Mouse (Mus musculus) forebrain, embryonic 14.5 days (tissue): ENCODE results near the gene Apln. TPM values are rescaled to one million over a fixed set of nuclear protein-coding genes. Genes with fewer than 3 reads are reported as not detected.

Experiments
- ATAC-seq: fragments of 200-750 bp; cut with Nextera tagmentation; 2 replicates; pipeline ENCODE4 v1.8.0; 2017; ENCODE audit warnings: mild to moderate bottlenecking, moderate library complexity
- DNase-seq: peaks from one replicate; pipeline ENCODE4 v3.0.0-alpha.2; 2015; ENCODE audit warnings: low spot score
- H3K27ac ChIP-seq: fragments of 300-500 bp; sonication (generic); 2 replicates; pipeline ENCODE4 v1.5.1; 2014; ENCODE audit warnings: low read depth, mild to moderate bottlenecking, control low read depth, low read length, moderate library complexity
- H3K27me3 ChIP-seq: fragments of 300-500 bp; sonication (generic); replicated peaks from 2 replicates; pipeline ENCODE4 v1.6.1; 2014; ENCODE audit warnings: low read length, control low read depth, mixed read lengths; ENCODE audit not compliant: control insufficient read depth, insufficient read depth
- H3K36me3 ChIP-seq: fragments of 300-500 bp; sonication (generic); 2 replicates; pipeline ENCODE4 v1.6.1; 2014; ENCODE audit warnings: low read length, control low read depth; ENCODE audit not compliant: control insufficient read depth, insufficient read depth
- H3K4me1 ChIP-seq: fragments of 300-500 bp; sonication (generic); 2 replicates; pipeline ENCODE4 v1.6.1; 2014; ENCODE audit warnings: antibody characterized with exemption, low read length, control low read depth; ENCODE audit not compliant: control insufficient read depth, insufficient read depth
- H3K4me2 ChIP-seq: fragments of 300-500 bp; sonication (generic); 2 replicates; pipeline ENCODE4 v1.6.1; 2014; ENCODE audit warnings: mild to moderate bottlenecking, control low read depth, low read length
- H3K4me3 ChIP-seq: fragments of 300-500 bp; sonication (generic); 2 replicates; pipeline ENCODE4 v1.5.1; 2014; ENCODE audit warnings: low read depth, low read length, control low read depth
- H3K9ac ChIP-seq: fragments of 300-500 bp; sonication (generic); 2 replicates; pipeline ENCODE4 v1.6.1; 2014; ENCODE audit warnings: mild to moderate bottlenecking, low read length, control low read depth, moderate library complexity
- H3K9me3 ChIP-seq: fragments of 300-500 bp; sonication (generic); replicated peaks from 2 replicates; pipeline ENCODE4 v1.6.1; 2016; ENCODE audit warnings: low read length, control low read depth, mixed read lengths; ENCODE audit not compliant: control insufficient read depth
- WGBS: fragments of 180-500 bp; shearing (Covaris S2); extraction: QIAGEN DNeasy Blood & Tissue Kit; methylation state at CpG from one replicate; pipeline ENCODE4 v1.1.7; 2014; 5-methylcytosine and 5-hydroxymethylcytosine counted together
- polyA plus RNA-seq: library from polyadenylated mRNA; unstranded; fragments of >200 nt; fragmentation: Nextera tagmentation; extraction: Ambion mirVana; gene quantifications from 2 replicates; pipeline ENCODE4 v1.2.1, GENCODE M21; 2014

Apln gene
- polyA plus RNA-seq = 2.4 and 3.5 TPM in 2 replicates

- no peak within 1 kb of the TSS for H3K27ac ChIP-seq
- WGBS = 29% methylated on average over 73 of the region's 73 CpGs
- peak; percentile 79 for ATAC-seq
Observed at GRCm38 (mm10) chrX:48034144-48035113, at the start of gene Apln. TSS of gene Apln (minus strand) at chrX:48034853.

GRCm38 (mm10) chrX:48082364-48082763 is 47.7 kb upstream of the Apln start:
- DNase-seq (no peak), ATAC-seq (no peak)
- Histone ChIP-seq H3K9me3 (no peaks in the 10 kb centered on the region), H3K4me2 (no peak overlapping the region), H3K27ac (no peak overlapping the region), H3K4me3 (no peak overlapping the region), H3K27me3 (no peaks in the 10 kb centered on the region), H3K36me3 (no peaks in the 10 kb centered on the region), H3K9ac (no peak overlapping the region), H3K4me1 (no peaks in the 10 kb centered on the region)
- 66% methylated on average over 5 of the region's 5 CpGs for WGBS

More at GRCm38 (mm10) chrX:48034144-48035113, at the start of gene Apln:
- Histone ChIP-seq H3K27me3 (no peaks in the 10 kb centered on the region), H3K9ac (peak within 1 kb of the TSS; percentile 56), H3K4me3 (peak within 1 kb of the TSS; percentile 39), H3K4me1 (no peaks in the 10 kb centered on the region), H3K36me3 (no peaks in the 10 kb centered on the region), H3K9me3 (no peaks in the 10 kb centered on the region), H3K4me2 (peak within 1 kb of the TSS; percentile 65)
- peak; percentile 38 for DNase-seq

- Histone ChIP-seq H3K4me3 (no peak overlapping the region), H3K27ac (no peak overlapping the region), H3K4me1 (no peaks in the 10 kb centered on the region), H3K27me3 (no peaks in the 10 kb centered on the region), H3K9ac (no peak overlapping the region), H3K36me3 (no peaks in the 10 kb centered on the region), H3K4me2 (no peak overlapping the region), H3K9me3 (no peaks in the 10 kb centered on the region)
- peak; percentile 5 for DNase-seq
- ATAC-seq = no peak
- 86% methylated on average over 4 of the region's 4 CpGs for WGBS
Observed at GRCm38 (mm10) chrX:48076806-48077425, 42.3 kb upstream of the Apln start.

DNA sequence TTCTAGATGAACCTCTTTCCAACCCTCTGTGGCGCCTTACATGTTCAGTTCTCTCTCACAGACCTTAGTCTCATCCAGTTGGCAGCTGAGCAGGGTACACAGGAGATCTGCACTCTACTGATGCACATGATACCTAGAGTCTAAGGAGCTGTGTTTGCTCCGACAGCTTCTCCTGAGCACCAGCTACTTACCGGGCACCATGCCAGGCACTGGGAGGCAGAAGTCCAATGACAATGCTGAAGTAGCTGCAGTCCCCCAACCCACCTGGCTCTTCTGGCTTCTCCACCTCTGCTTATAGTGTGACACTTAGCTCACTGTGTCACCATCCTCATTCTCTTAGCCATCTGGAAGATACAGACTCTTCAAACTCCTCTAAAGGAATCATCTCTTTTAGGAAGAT is 40.0 kb upstream of the Apln start:
- 80% methylated on average over 3 of the region's 3 CpGs for WGBS
- Histone ChIP-seq H3K27me3 (no peaks in the 10 kb centered on the region), H3K27ac (no peak overlapping the region), H3K9me3 (no peaks in the 10 kb centered on the region), H3K4me1 (no peaks in the 10 kb centered on the region), H3K9ac (no peak overlapping the region), H3K4me2 (no peak overlapping the region), H3K36me3 (no peaks in the 10 kb centered on the region), H3K4me3 (no peak overlapping the region)
- no peak for ATAC-seq
- no peak for DNase-seq

- H3K9ac ChIP-seq = no peak overlapping the region
- ATAC-seq (no peak), DNase-seq (no peak)
- no peaks in the 10 kb centered on the region for H3K4me1 ChIP-seq
- no peaks in the 10 kb centered on the region for H3K9me3 ChIP-seq
- 31% methylated on average over 5 of the region's 5 CpGs for WGBS
- no peak overlapping the region for H3K27ac ChIP-seq
- no peaks in the 10 kb centered on the region for H3K27me3 ChIP-seq
- H3K4me3 ChIP-seq = no peak overlapping the region
- H3K4me2 ChIP-seq = no peak overlapping the region
- H3K36me3 ChIP-seq = no peaks in the 10 kb centered on the region
Observed at GRCm38 (mm10) chrX:48072401-48072800, 37.7 kb upstream of the Apln start.

DNA sequence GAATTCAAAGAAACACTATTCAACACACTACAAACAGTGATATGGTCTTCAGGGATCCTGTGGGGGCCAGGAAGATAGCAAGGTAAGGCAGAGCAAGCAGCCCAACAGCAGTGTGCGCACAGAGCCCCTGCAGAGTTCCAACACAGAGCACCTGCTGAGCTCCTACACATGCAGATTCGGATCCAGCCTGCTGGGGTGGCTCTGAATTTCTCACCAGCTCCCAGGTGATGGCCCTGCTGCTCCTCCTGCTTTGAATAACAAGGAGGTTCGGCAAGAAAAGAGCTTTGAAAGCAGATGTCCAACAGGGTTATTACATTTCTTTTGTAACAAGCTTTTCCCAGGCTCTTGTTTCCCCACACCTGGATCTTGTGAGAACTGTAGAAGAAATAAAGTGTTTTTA is 37.3 kb upstream of the Apln start:
- Histone ChIP-seq H3K27me3 (no peaks in the 10 kb centered on the region), H3K9me3 (no peaks in the 10 kb centered on the region), H3K4me2 (no peak overlapping the region), H3K27ac (no peak overlapping the region), H3K4me3 (no peak overlapping the region), H3K4me1 (no peaks in the 10 kb centered on the region), H3K36me3 (no peaks in the 10 kb centered on the region), H3K9ac (no peak overlapping the region)
- DNase-seq (no peak), ATAC-seq (no peak)
- 31% methylated on average over 3 of the region's 3 CpGs for WGBS

DNA sequence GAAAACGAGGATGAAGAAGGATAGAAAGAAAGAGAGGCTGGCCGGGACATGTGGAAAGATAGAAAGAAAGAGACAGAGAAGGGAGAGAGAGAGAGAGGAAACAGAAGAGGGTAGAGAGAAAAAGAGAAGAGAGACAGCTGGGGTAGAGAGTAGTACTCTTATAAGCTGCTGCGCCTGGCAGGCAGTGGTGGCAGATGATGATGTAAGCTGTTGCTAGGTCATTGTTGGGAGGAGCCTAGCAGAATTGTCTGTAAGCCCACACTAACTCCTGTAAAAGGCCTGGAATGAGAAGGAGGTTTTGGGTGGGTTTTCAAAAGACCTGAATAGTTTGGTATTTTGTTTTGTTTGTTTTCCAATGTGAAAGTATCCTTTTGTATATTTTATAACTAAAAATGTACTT is 32.2 kb upstream of the Apln start:
- no peaks in the 10 kb centered on the region for H3K4me1 ChIP-seq
- no peaks in the 10 kb centered on the region for H3K27me3 ChIP-seq
- 78% methylated on average over 3 of the region's 3 CpGs for WGBS
- H3K27ac ChIP-seq = no peak overlapping the region
- H3K36me3 ChIP-seq = no peaks in the 10 kb centered on the region
- H3K9me3 ChIP-seq = no peaks in the 10 kb centered on the region
- no peak overlapping the region for H3K4me2 ChIP-seq
- ATAC-seq = no peak
- no peak overlapping the region for H3K9ac ChIP-seq
- no peak for DNase-seq
- H3K4me3 ChIP-seq = no peak overlapping the region

GRCm38 (mm10) chrX:48064166-48064853 is 29.7 kb upstream of the Apln start:
- H3K4me1 ChIP-seq = no peaks in the 10 kb centered on the region
- H3K27ac ChIP-seq = no peak overlapping the region
- no peak for ATAC-seq
- no peak overlapping the region for H3K9ac ChIP-seq
- H3K36me3 ChIP-seq = no peaks in the 10 kb centered on the region
- WGBS = 32% methylated on average over 5 of the region's 5 CpGs
- H3K4me2 ChIP-seq = no peak overlapping the region
- no peaks in the 10 kb centered on the region for H3K9me3 ChIP-seq
- no peaks in the 10 kb centered on the region for H3K27me3 ChIP-seq
- no peak for DNase-seq
- no peak overlapping the region for H3K4me3 ChIP-seq
